Mouse (Mus musculus) thymus, adult 2 months (tissue): ENCODE data around the gene Daw1.

Experiments used
- CTCF ChIP-seq: fragments of 200-500 bp; IDR thresholded peaks from 2 replicates; pipeline ENCODE4 v1.5.1; 2012; ENCODE audit warnings: mild to moderate bottlenecking, control low read depth, low read length, moderate library complexity, borderline replicate concordance; ENCODE audit not compliant: control insufficient read depth, poor library complexity, insufficient read depth; ENCODE audit errors: extremely low read depth
- POLR2A ChIP-seq: fragments of 200-500 bp; IDR thresholded peaks from 2 replicates; pipeline ENCODE4 v1.6.1; 2012; ENCODE audit warnings: mild to moderate bottlenecking, low read length, control low read depth, moderate library complexity; ENCODE audit not compliant: control insufficient read depth, poor library complexity, insufficient read depth; ENCODE audit errors: extremely low read depth

DNA sequence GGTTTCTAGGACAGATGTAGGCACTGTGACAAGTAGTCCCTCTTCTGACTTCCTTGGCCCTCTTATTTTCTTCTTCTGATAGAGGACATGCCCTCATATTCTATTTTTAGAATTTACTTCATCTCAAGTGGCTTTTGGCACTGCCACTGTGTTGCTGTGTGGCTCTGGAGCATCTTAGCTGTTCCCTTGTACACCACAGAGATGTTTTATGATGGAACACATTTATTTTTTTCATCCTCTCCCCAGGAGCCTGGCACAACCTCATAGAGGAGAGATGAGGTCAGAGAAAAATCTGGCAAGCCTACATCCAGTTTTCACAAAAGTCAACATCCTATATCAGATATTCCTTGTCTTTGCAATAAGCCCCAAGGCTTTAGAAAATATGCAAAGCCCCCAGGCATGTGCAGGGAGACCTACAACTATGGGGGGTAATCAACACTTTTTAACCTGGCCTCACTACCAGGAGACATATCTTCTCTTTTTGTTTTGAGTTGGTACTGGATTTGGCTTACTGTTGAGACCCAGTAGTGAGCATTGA lies 64.9 kb downstream of the Daw1 start:
- TF ChIP-seq CTCF: no peak
- no peak for TF ChIP-seq POLR2A
